8 mouse cellular contexts compared by ENCODE assay signal in genomic region chr19:43878111-43879092, GRCm38 (mm10).
DNase-seq lines count a peak whose midpoint lies in the region; ATAC-seq and TF ChIP-seq lines count a peak whose summit lies in the region.

No protein-coding gene starts in this region.

- H3K27ac ChIP-seq in left cerebral cortex, adult 2 months, result no peak overlapping the region; the same call in 1 of the 2 replicates
- H3K27ac ChIP-seq in embryonic facial prominence, embryonic 12.5 days, result peak overlapping the region; percentile 90; the same call in 1 of the 2 replicates
- H3K27ac ChIP-seq in hindbrain, embryonic 13.5 days, result peak overlapping the region; percentile 90
- H3K27ac ChIP-seq in midbrain, postnatal 0 days (ENCODE audit: low read depth, low read length), result 0 out of 2 replicates have a peak overlapping the region, but pooled peaks have one; percentile 60

- no peaks in the 10 kb centered on the region for H3K27me3 ChIP-seq in embryonic facial prominence, embryonic 12.5 days
- H3K27me3 ChIP-seq in hindbrain, embryonic 13.5 days, result 0 out of 2 replicates have a peak, but pooled peaks cover 2% of the 10 kb centered on the region
- no peaks in the 10 kb centered on the region for H3K27me3 ChIP-seq in midbrain, postnatal 0 days (ENCODE audit: insufficient read depth, low read length)

- peak overlapping the region; percentile 69 for H3K4me3 ChIP-seq in left cerebral cortex, adult 2 months
- peak overlapping the region; percentile 61 for H3K4me3 ChIP-seq in embryonic facial prominence, embryonic 12.5 days
- peak overlapping the region; percentile 65 for H3K4me3 ChIP-seq in hindbrain, embryonic 13.5 days
- peak overlapping the region; percentile 69 for H3K4me3 ChIP-seq in midbrain, postnatal 0 days (ENCODE audit: low read depth, low read length)

- no peak for TF ChIP-seq CTCF in left cerebral cortex, adult 2 months (IDR thresholded peaks at IDR 0.05)
- TF ChIP-seq CTCF in midbrain, postnatal 0 days (IDR thresholded peaks at IDR 0.05), result no peak

- WGBS in embryonic facial prominence, embryonic 12.5 days, result 7% methylated on average over 17 of the region's 17 CpGs
- whole genome bisulfite sequencing in hindbrain, embryonic 13.5 days, result 5% methylated on average over 17 of the region's 17 CpGs
- WGBS in midbrain, postnatal 0 days, result 5% methylated on average over 17 of the region's 17 CpGs

- ATAC-seq in embryonic facial prominence, embryonic 12.5 days (ENCODE audit: insufficient number of reproducible peaks, insufficient read depth, low FRiP score, low TSS enrichment), result no peak
- no peak for ATAC-seq in hindbrain, embryonic 13.5 days (ENCODE audit: low FRiP score)
- ATAC-seq in midbrain, postnatal 0 days (ENCODE audit: low FRiP score), result no peak

- peaks cover 40% of the 10 kb centered on the region for H3K4me1 ChIP-seq in embryonic facial prominence, embryonic 12.5 days
- H3K4me1 ChIP-seq in hindbrain, embryonic 13.5 days (replicated peaks), result peaks cover 63% of the 10 kb centered on the region
- peaks cover 4% of the 10 kb centered on the region; the same call in 1 of the 2 replicates for H3K4me1 ChIP-seq in midbrain, postnatal 0 days (ENCODE audit: insufficient read depth, low read length)

- H3K9ac ChIP-seq in embryonic facial prominence, embryonic 12.5 days, result peak overlapping the region; percentile 66
- peak overlapping the region; percentile 80 for H3K9ac ChIP-seq in hindbrain, embryonic 13.5 days
- peak overlapping the region; percentile 60; the same call in 1 of the 2 replicates for H3K9ac ChIP-seq in midbrain, postnatal 0 days (replicated peaks; ENCODE audit: low read length, poor library complexity, severe bottlenecking)

- H3K4me2 ChIP-seq in embryonic facial prominence, embryonic 12.5 days (replicated peaks), result peak overlapping the region; percentile 64
- H3K4me2 ChIP-seq in hindbrain, embryonic 13.5 days, result peak overlapping the region; percentile 82
- peak overlapping the region; percentile 80 for H3K4me2 ChIP-seq in midbrain, postnatal 0 days (ENCODE audit: low read depth, low read length, poor library complexity, severe bottlenecking)

- H3K36me3 ChIP-seq in embryonic facial prominence, embryonic 12.5 days, result peaks cover 13% of the 10 kb centered on the region
- peaks cover 14% of the 10 kb centered on the region for H3K36me3 ChIP-seq in hindbrain, embryonic 13.5 days
- H3K36me3 ChIP-seq in midbrain, postnatal 0 days (ENCODE audit: insufficient read depth, low read length), result no peaks in the 10 kb centered on the region

- intact Hi-C loops in left cerebral cortex, adult 2 months (cut with DNase I), result loop anchor here (5.0 kb wide), 1 partner anchor 59 kb away; no protein-coding TSS in a partner anchor

- no peaks in the 10 kb centered on the region for H3K9me3 ChIP-seq in embryonic facial prominence, embryonic 12.5 days
- H3K9me3 ChIP-seq in hindbrain, embryonic 13.5 days, result no peaks in the 10 kb centered on the region
- H3K9me3 ChIP-seq in midbrain, postnatal 0 days (ENCODE audit: low read length), result no peaks in the 10 kb centered on the region

- no peak for DNase-seq in left cerebral cortex, adult 2 months (ENCODE audit: extremely low spot score in 1 of 2, low spot score in 2 of 2)
- DNase-seq in left cerebral cortex, adult 8-10 months (ENCODE audit: low spot score in 2 of 2), result no peak
- peak; percentile 65 for DNase-seq in midbrain, postnatal 0 days (ENCODE audit: low spot score)
- DNase-seq in B cell, adult 2 months, result no peak
- no peak for DNase-seq in left cerebral cortex, adult 11 months (ENCODE audit: low spot score)
- DNase-seq in spleen, adult 18-20 months, result no peak
